Mouse (Mus musculus): ENCODE measurements around the gene Pif1.

Pif1 gene

GRCm38 (mm10) chr9:65586406-65587269 is at the start of gene Pif1:
Pif1 (plus strand) TSS chr9:65587160.
- peak; percentile 67 to 68 for DNase-seq (ENCODE audit: low read depth in 1 of 2, low spot score in 2 of 2)

DNA sequence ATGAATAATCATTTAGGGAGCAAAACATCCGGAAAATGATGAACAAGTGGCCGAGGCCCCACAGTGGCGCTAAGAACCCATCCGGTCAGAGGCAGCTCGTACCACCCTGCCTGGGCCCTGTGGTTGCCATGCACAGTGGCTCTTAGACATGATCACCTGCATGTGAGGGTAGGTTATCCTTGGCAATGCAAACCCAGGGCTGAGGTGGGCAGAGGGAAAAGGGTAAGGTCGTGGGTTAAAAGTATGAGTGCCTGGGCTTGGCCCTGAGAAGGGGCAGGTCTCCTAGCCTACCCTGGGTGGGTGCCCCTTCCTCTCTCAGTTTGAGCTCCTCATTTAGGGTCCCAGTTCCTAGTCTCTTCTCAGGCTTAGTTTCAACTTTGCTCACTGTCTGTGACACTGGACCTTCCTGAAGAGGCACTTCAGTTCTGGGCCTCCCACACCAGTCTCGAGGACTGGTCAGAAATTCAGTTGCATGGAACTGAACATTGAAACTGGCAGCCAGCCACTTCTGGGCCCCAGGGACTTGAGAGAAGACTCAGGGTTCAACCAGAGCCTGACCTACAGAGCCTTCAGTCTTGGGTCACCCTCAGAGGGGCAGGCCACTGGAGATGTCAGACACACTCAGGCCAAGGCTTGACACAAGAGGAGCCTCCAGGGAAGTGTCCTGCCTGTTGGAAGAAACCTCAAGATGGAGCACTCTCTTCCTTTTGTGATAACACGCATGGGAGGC is 48.9 kb upstream of the Pif1 start:
- DNase-seq (ENCODE audit: low read depth in 1 of 2, low spot score in 2 of 2) = no peak

DNA sequence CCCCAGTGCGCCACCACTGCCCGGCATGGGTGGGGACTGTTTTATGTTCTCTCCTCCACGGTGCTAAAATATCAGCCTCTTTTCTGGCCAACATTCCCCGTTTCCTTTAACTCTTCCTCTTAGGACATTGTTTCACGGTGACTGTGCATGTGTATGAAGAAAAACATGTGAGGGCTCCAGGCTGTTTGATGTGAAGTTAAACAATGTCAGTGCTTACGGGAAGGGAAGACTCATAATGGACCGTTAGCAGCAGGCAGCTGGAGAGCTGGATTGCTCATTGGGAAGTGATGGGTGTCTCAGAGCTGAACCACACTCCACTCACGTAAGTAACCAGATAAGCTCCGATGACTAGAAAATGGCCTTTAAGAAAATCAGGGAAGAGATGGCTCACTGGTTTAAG is 47.3 kb upstream of the Pif1 start:
- DNase-seq (ENCODE audit: low read depth in 1 of 2, low spot score in 2 of 2) = no peak

GRCm38 (mm10) chr9:65541126-65542068 is 45.6 kb upstream of the Pif1 start:
- DNase-seq (ENCODE audit: low read depth in 1 of 2, low spot score in 2 of 2) = peak; percentile 83 to 85

GRCm38 (mm10) chr9:65542111-65542524 is 44.8 kb upstream of the Pif1 start:
- DNase-seq (ENCODE audit: low read depth in 1 of 2, low spot score in 2 of 2) = peak in 1 of 2 experiments; percentile 65

GRCm38 (mm10) chr9:65545635-65546412 is 41.1 kb upstream of the Pif1 start:
- DNase-seq (ENCODE audit: low read depth in 1 of 2, low spot score in 2 of 2) = peak; percentile 74 to 77

GRCm38 (mm10) chr9:65546413-65546695 is 40.6 kb upstream of the Pif1 start:
- DNase-seq (ENCODE audit: low read depth in 1 of 2, low spot score in 2 of 2) = no peak

DNA sequence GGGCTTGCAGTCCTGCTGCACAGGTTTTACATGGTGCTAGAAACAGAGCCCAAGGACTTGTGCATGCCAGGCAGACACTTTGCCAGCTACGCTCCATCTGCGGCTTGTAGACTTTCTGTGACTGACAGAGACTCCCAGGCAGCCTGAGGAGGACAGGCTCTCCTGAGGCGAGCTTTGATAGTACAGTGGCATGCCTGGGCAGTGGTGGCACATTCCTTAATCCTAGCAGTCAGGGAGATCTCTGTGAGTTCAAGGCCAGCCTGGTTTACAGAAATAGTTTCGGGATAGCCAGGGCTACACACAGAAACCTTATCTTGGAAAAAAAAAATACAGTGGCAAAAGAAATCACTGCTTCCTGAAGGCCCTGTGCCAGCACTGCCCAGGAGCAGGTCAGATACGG is 39.8 kb upstream of the Pif1 start:
- DNase-seq (ENCODE audit: low read depth in 1 of 2, low spot score in 2 of 2) = no peak

GRCm38 (mm10) chr9:65547844-65548243 is 39.1 kb upstream of the Pif1 start:
- no peak for DNase-seq (ENCODE audit: low read depth in 1 of 2, low spot score in 2 of 2)

GRCm38 (mm10) chr9:65548311-65548710 is 38.6 kb upstream of the Pif1 start:
- no peak for DNase-seq (ENCODE audit: low read depth in 1 of 2, low spot score in 2 of 2)

GRCm38 (mm10) chr9:65549139-65549538 is 37.8 kb upstream of the Pif1 start:
- no peak for DNase-seq (ENCODE audit: low read depth in 1 of 2, low spot score in 2 of 2)

DNA sequence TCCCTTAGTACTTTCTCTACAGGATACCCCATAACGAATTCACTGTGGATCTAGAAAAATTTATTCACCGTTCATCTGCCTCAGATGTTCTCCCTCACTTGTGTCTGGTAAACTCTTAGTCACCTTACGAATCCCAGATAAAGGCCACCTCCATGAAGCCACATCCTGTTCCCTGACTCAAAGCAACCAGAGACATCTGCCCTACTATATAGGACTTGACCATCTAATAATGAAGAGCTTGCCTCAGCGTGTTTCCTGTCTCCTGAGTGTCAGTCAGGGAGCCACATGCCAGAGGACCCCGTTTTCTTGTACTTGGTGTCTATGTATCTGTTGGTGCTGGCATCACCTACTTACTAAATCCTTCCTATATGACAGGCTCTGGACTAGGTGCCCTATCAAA is 37.3 kb upstream of the Pif1 start:
- no peak for DNase-seq (ENCODE audit: low read depth in 1 of 2, low spot score in 2 of 2)

- no peak for DNase-seq (ENCODE audit: low read depth in 1 of 2, low spot score in 2 of 2)
Observed at GRCm38 (mm10) chr9:65550079-65550831, 36.7 kb upstream of the Pif1 start.

DNA sequence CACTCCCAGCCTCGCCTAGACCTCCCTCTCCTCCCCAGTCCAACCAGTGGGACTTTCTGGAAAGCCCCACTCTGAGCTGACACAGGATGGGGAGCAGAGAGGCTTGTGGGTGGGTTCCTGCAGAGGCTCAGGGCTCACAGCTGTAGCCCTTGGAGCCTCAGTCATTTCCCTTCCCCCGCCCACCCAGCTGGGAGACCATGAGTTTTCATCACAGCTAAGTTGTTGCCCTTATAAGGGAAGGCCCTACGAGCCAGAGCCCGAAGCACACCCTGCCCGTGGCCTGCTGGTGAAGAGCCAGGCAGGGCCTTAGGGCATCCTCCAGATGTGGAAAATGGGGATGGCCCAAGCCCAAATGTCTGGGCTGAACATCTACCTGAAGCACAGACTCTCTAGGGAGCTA is 35.9 kb upstream of the Pif1 start:
- peak in 1 of 2 experiments; percentile 67 for DNase-seq (ENCODE audit: low read depth in 1 of 2, low spot score in 2 of 2)

GRCm38 (mm10) chr9:65552141-65552540 is 34.8 kb upstream of the Pif1 start:
- no peak for DNase-seq (ENCODE audit: low read depth in 1 of 2, low spot score in 2 of 2)

DNA sequence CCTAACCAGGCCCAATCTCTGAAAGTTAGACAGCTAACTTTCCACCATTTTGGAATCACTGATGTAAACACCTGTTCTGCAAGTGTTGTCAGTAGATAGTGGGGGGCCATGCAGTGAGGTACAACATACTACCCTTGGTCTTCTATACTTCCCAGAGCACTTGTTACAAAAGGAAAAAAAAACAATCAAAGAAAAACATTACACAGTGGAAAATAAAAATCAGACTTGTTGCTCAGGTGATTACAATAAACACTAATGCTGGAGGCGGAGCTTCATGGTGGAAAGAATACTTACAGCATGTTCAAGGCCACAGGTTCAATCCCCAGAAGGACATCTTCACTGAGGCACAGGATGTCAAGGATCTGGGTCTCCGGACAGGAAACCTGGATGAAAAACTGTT is 34.2 kb upstream of the Pif1 start:
- no peak for DNase-seq (ENCODE audit: low read depth in 1 of 2, low spot score in 2 of 2)

DNA sequence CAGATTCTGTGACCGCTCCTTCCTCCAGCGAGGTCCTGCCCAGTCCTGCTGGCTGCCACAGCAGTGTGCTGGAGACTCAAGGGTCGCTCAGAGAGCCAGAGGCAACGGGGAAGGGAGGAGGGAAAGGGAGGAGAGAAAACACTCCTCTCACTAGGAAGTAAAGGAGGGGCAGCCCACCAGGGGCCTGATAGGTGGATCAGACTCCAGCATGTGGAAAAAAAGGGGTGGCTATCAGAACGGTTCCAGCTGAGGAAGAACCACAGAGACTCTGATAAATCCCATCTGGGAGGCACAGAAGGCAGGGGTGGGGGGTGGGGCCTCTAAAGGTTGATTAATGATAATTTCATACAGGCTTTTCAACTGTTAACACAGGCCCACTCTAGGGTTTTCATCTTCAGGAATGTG is 32.0 kb upstream of the Pif1 start:
- DNase-seq (ENCODE audit: low read depth in 1 of 2, low spot score in 2 of 2) = no peak

DNA sequence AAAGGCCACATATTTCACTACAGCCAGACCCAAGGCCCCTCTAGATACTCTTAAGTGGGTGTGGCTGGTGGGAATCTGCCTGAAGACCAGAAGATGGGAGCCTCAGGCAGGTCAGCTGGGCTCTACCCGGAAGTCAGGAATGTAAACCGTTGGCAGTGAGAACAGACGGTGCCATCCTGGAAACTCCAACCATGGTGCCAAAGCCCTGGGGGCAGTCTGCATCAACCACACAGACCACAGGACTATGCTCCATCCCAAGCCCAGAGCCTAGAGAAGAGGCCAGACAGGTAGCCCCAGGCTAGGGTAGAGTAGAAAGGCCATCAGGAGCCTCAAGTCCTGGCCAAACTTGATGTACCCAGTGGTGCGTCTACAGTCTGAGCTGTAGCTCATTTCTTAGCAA is 31.3 kb upstream of the Pif1 start:
- no peak for DNase-seq (ENCODE audit: low read depth in 1 of 2, low spot score in 2 of 2)

DNA sequence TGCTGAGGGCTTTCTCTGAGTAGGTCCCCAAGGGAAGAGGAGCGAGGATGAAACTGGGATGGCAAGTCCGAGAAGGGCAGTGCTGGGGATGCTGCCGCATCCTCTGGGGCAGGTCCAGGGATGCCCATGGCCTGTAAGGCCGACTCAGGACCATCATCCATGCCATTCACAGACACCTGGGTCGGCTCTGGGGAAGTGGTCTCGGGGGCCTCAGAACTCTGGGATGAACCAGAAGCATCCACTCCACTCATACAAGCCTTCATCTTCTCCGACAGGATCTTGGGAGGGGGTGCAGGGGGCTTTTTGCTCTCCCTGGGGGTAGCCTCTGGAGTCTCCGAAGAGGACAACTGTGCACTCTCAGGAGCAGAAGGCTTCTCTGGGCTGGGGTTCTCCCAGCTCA is 30.6 kb upstream of the Pif1 start:
- DNase-seq (ENCODE audit: low read depth in 1 of 2, low spot score in 2 of 2) = no peak

DNA sequence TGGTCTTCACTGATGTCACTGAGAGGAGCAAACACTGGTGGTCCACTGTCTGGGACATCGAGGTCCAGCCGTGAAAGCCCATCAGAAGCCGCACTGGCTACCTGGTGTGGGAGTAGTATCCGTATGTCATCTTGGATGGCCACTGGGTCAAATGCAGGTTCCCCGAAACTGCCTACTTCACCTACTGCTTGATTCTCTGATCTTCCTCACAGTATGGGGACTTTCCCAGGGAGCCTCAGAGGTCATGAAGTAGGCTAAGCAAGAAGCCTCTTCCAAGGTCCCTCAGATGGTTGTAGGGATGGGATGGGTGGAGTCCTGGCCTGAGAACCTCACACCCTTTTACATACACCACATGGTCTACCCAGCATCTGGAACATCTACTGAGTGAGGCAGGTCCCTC is 30.0 kb upstream of the Pif1 start:
- no peak for DNase-seq (ENCODE audit: low read depth in 1 of 2, low spot score in 2 of 2)
